Mouse (Mus musculus) forebrain, embryonic 15.5 days (tissue): Measurements from ENCODE around the gene Onecut1. TPM values are rescaled to one million over a fixed set of nuclear protein-coding genes. Genes with fewer than 3 reads are reported as not detected.
A peak's percentile ranks its signal among the peaks of the same experiment; 100 is the strongest.

Experiments
- ATAC-seq: fragments of 200-750 bp; cut with Nextera tagmentation; replicated peaks from 2 replicates; pipeline ENCODE4 v1.8.0; 2017; ENCODE audit warnings: mild to moderate bottlenecking, moderate TSS enrichment, moderate library complexity
- H3K27ac ChIP-seq: fragments of 300-500 bp; sonication (generic); replicated peaks from 2 replicates; pipeline ENCODE4 v1.5.1; 2015; ENCODE audit warnings: mild to moderate bottlenecking, inconsistent platforms
- H3K27me3 ChIP-seq: fragments of 300-500 bp; sonication (generic); 2 replicates; pipeline ENCODE4 v1.6.1; 2015; ENCODE audit warnings: inconsistent platforms
- H3K36me3 ChIP-seq: fragments of 300-500 bp; sonication (generic); 2 replicates; pipeline ENCODE4 v1.6.1; 2015; ENCODE audit warnings: mild to moderate bottlenecking, inconsistent platforms
- H3K4me1 ChIP-seq: fragments of 300-500 bp; sonication (generic); 2 replicates; pipeline ENCODE4 v1.6.1; 2015; ENCODE audit warnings: inconsistent platforms
- H3K4me2 ChIP-seq: fragments of 300-500 bp; sonication (generic); replicated peaks from 2 replicates; pipeline ENCODE4 v1.6.1; 2015; ENCODE audit warnings: mild to moderate bottlenecking, inconsistent platforms
- H3K4me3 ChIP-seq: fragments of 300-500 bp; sonication (generic); 2 replicates; pipeline ENCODE4 v1.5.1; 2015; ENCODE audit warnings: mild to moderate bottlenecking, inconsistent platforms
- H3K9ac ChIP-seq: fragments of 300-500 bp; sonication (generic); replicated peaks from 2 replicates; pipeline ENCODE4 v1.6.1; 2015; ENCODE audit warnings: mild to moderate bottlenecking, inconsistent platforms
- H3K9me3 ChIP-seq: fragments of 300-500 bp; sonication (generic); 2 replicates; pipeline ENCODE4 v1.6.1; 2016; ENCODE audit warnings: inconsistent platforms
- WGBS: fragments of 180-500 bp; shearing (Covaris S2); methylation state at CpG from one replicate; pipeline ENCODE4 v1.1.7; 2015; ENCODE audit warnings: mixed read lengths; 5-methylcytosine and 5-hydroxymethylcytosine counted together
- polyA plus RNA-seq: library from polyadenylated mRNA; unstranded; fragments of >200 nt; fragmentation: Nextera tagmentation; extraction: Ambion mirVana; gene quantifications from 2 replicates; pipeline ENCODE4 v1.2.1, GENCODE M21; 2015

Onecut1 gene
- polyA plus RNA-seq, 1 experiment from 2014 or later = 1.3 TPM

- Histone ChIP-seq H3K27me3 (peaks cover 94% of the 10 kb centered on the region), H3K4me1 (peaks cover 47% of the 10 kb centered on the region), H3K4me2 (peak overlapping the region; percentile 96), H3K9ac (no peak overlapping the region), H3K27ac (no peak overlapping the region), H3K36me3 (no peaks in the 10 kb centered on the region), H3K9me3 (no peaks in the 10 kb centered on the region), H3K4me3 (peak overlapping the region; percentile 51)
- ATAC-seq = no peak
- under 1% methylated on average over 36 of the region's 36 CpGs for WGBS
Observed at GRCm38 (mm10) chr9:74863655-74864443, 2.1 kb downstream of the Onecut1 start.

GRCm38 (mm10) chr9:74864471-74864870 is 2.8 kb downstream of the Onecut1 start:
- WGBS = 1% methylated on average over 14 of the region's 14 CpGs
- Histone ChIP-seq H3K9ac (no peak overlapping the region), H3K27ac (no peak overlapping the region), H3K4me3 (no peak overlapping the region), H3K27me3 (peaks cover 94% of the 10 kb centered on the region), H3K4me1 (peaks cover 47% of the 10 kb centered on the region), H3K36me3 (no peaks in the 10 kb centered on the region), H3K9me3 (no peaks in the 10 kb centered on the region), H3K4me2 (no peak overlapping the region)
- no peak for ATAC-seq

- H3K27me3 ChIP-seq = peaks cover 85% of the 10 kb centered on the region
- H3K4me1 ChIP-seq = peaks cover 37% of the 10 kb centered on the region
- 5% methylated on average over 27 of the region's 27 CpGs for WGBS
- no peak overlapping the region for H3K9ac ChIP-seq
- no peak overlapping the region for H3K27ac ChIP-seq
- ATAC-seq = no peak
- no peaks in the 10 kb centered on the region for H3K36me3 ChIP-seq
- no peak overlapping the region for H3K4me3 ChIP-seq
- H3K4me2 ChIP-seq = no peak overlapping the region
- no peaks in the 10 kb centered on the region for H3K9me3 ChIP-seq
Observed at GRCm38 (mm10) chr9:74866596-74867313, 5.0 kb downstream of the Onecut1 start.

- Histone ChIP-seq H3K27me3 (peaks cover 82% of the 10 kb centered on the region), H3K27ac (no peak overlapping the region), H3K4me3 (peak overlapping the region; percentile 13; the same call in 1 of the 2 replicates), H3K36me3 (no peaks in the 10 kb centered on the region), H3K9ac (no peak overlapping the region), H3K4me1 (peaks cover 27% of the 10 kb centered on the region), H3K4me2 (peak overlapping the region; percentile 9; the same call in 1 of the 2 replicates), H3K9me3 (no peaks in the 10 kb centered on the region)
- 0 out of 2 replicates have a peak, but pooled peaks have one; percentile 17 for ATAC-seq
- 4% methylated on average over 15 of the region's 15 CpGs for WGBS
Observed at GRCm38 (mm10) chr9:74867641-74868205, 6.0 kb downstream of the Onecut1 start.

- no peak overlapping the region for H3K27ac ChIP-seq
- peaks cover 82% of the 10 kb centered on the region for H3K27me3 ChIP-seq
- H3K4me2 ChIP-seq = no peak overlapping the region
- H3K4me3 ChIP-seq = no peak overlapping the region
- peaks cover 20% of the 10 kb centered on the region for H3K4me1 ChIP-seq
- H3K36me3 ChIP-seq = no peaks in the 10 kb centered on the region
- WGBS = 2% methylated on average over 22 of the region's 22 CpGs
- H3K9me3 ChIP-seq = no peaks in the 10 kb centered on the region
- no peak overlapping the region for H3K9ac ChIP-seq
- 0 out of 2 replicates have a peak, but pooled peaks have one; percentile 17 for ATAC-seq
Observed at GRCm38 (mm10) chr9:74868336-74868950, 6.7 kb downstream of the Onecut1 start.

- Histone ChIP-seq H3K36me3 (no peaks in the 10 kb centered on the region), H3K4me3 (no peak overlapping the region), H3K4me2 (no peak overlapping the region), H3K27me3 (peaks cover 57% of the 10 kb centered on the region), H3K9me3 (no peaks in the 10 kb centered on the region), H3K9ac (no peak overlapping the region), H3K27ac (no peak overlapping the region), H3K4me1 (peaks cover 16% of the 10 kb centered on the region)
- 0 out of 2 replicates have a peak, but pooled peaks have one; percentile 41 for ATAC-seq
- whole genome bisulfite sequencing = 16% methylated on average over 13 of the region's 13 CpGs
Observed at GRCm38 (mm10) chr9:74870960-74871688, 9.4 kb downstream of the Onecut1 start.

GRCm38 (mm10) chr9:74876328-74876727 is 14.6 kb downstream of the Onecut1 start:
- H3K27me3 ChIP-seq = peaks cover 13% of the 10 kb centered on the region; the same call in 1 of the 2 replicates
- ATAC-seq = no peak
- no peaks in the 10 kb centered on the region for H3K36me3 ChIP-seq
- H3K4me3 ChIP-seq = no peak overlapping the region
- H3K9me3 ChIP-seq = no peaks in the 10 kb centered on the region
- H3K27ac ChIP-seq = no peak overlapping the region
- WGBS = 74% methylated on average over 6 of the region's 6 CpGs
- no peaks in the 10 kb centered on the region for H3K4me1 ChIP-seq
- H3K9ac ChIP-seq = no peak overlapping the region
- no peak overlapping the region for H3K4me2 ChIP-seq

- no peaks in the 10 kb centered on the region for H3K4me1 ChIP-seq
- WGBS = 83% methylated on average over 2 of the region's 2 CpGs
- H3K27ac ChIP-seq = no peak overlapping the region
- H3K4me3 ChIP-seq = no peak overlapping the region
- no peak overlapping the region for H3K9ac ChIP-seq
- H3K4me2 ChIP-seq = no peak overlapping the region
- no peaks in the 10 kb centered on the region for H3K9me3 ChIP-seq
- peaks cover 7% of the 10 kb centered on the region; the same call in 1 of the 2 replicates for H3K27me3 ChIP-seq
- no peaks in the 10 kb centered on the region for H3K36me3 ChIP-seq
- ATAC-seq = no peak
Observed at GRCm38 (mm10) chr9:74877709-74878108, 16.0 kb downstream of the Onecut1 start.

- H3K36me3 ChIP-seq = no peaks in the 10 kb centered on the region
- no peaks in the 10 kb centered on the region for H3K27me3 ChIP-seq
- 75% methylated on average over 4 of the region's 4 CpGs for WGBS
- H3K27ac ChIP-seq = no peak overlapping the region
- no peak for ATAC-seq
- no peak overlapping the region for H3K4me3 ChIP-seq
- no peak overlapping the region for H3K9ac ChIP-seq
- H3K4me1 ChIP-seq = no peaks in the 10 kb centered on the region
- H3K9me3 ChIP-seq = no peaks in the 10 kb centered on the region
- no peak overlapping the region for H3K4me2 ChIP-seq
Observed at GRCm38 (mm10) chr9:74887866-74888265, 26.1 kb downstream of the Onecut1 start.

- H3K36me3 ChIP-seq = no peaks in the 10 kb centered on the region
- WGBS = 90% methylated on average over 7 of the region's 7 CpGs
- no peaks in the 10 kb centered on the region for H3K9me3 ChIP-seq
- H3K27me3 ChIP-seq = no peaks in the 10 kb centered on the region
- H3K4me1 ChIP-seq = no peaks in the 10 kb centered on the region
- H3K9ac ChIP-seq = no peak overlapping the region
- no peak overlapping the region for H3K27ac ChIP-seq
- no peak overlapping the region for H3K4me2 ChIP-seq
- H3K4me3 ChIP-seq = no peak overlapping the region
- no peak for ATAC-seq
Observed at GRCm38 (mm10) chr9:74896742-74897141, 35.0 kb downstream of the Onecut1 start.

GRCm38 (mm10) chr9:74897375-74897982 is 35.8 kb downstream of the Onecut1 start:
- Histone ChIP-seq H3K9ac (no peak overlapping the region), H3K4me3 (no peak overlapping the region), H3K9me3 (no peaks in the 10 kb centered on the region), H3K4me1 (no peaks in the 10 kb centered on the region), H3K27me3 (no peaks in the 10 kb centered on the region), H3K27ac (no peak overlapping the region), H3K36me3 (no peaks in the 10 kb centered on the region), H3K4me2 (no peak overlapping the region)
- ATAC-seq = no peak
- WGBS = 90% methylated on average over 4 of the region's 4 CpGs
